Mouse (Mus musculus) testis, adult 2 months (tissue): ENCODE measurements around the gene Olfm2.

Experiments used
- CTCF ChIP-seq: fragments of 200-500 bp; IDR thresholded peaks from 2 replicates; pipeline ENCODE4 v1.5.1; 2012; ENCODE audit warnings: low read depth, mild to moderate bottlenecking, inconsistent platforms, low read length, moderate library complexity; ENCODE audit not compliant: control insufficient read depth, insufficient read depth, insufficient replicate concordance
- POLR2A ChIP-seq: fragments of 200-500 bp; IDR thresholded peaks from 2 replicates; pipeline ENCODE4 v1.6.1; 2012; ENCODE audit warnings: low read depth, mild to moderate bottlenecking, inconsistent platforms, low read length, moderate library complexity; ENCODE audit not compliant: control insufficient read depth

GRCm38 (mm10) chr9:20715332-20715731 lies 30.8 kb downstream of the Olfm2 start:
- TF ChIP-seq CTCF (peak; percentile 54; the same call in 1 of the 2 replicates), POLR2A (no peak)
